In genomic region chr12:69965644-69966043, GRCm38 (mm10) we compare ENCODE assay signal across 24 mouse cellular contexts. TPM values are rescaled to one million over a fixed set of nuclear protein-coding genes. Genes with fewer than 3 reads are reported as not detected.
DNase-seq lines count a peak whose midpoint lies in the region; ATAC-seq and TF ChIP-seq lines count a peak whose summit lies in the region.
"Had no signal": no experiment of that assay in that cellular context is flagged by ENCODE, and none has a peak within 500 bp of the region (broad histone marks: within the 10 kb centered on the region; RNA-seq: fewer than 3 reads in every experiment).

No protein-coding gene starts in this region.

- peaks cover 23% of the 10 kb centered on the region for H3K4me1 ChIP-seq in heart, postnatal 0 days (ENCODE audit: control insufficient read depth, insufficient read depth)
- peaks cover 20% of the 10 kb centered on the region for H3K4me1 ChIP-seq in heart, embryonic 12.5 days (replicated peaks)
- peaks cover 20% of the 10 kb centered on the region for H3K4me1 ChIP-seq in liver, embryonic 15.5 days (replicated peaks)
- H3K4me1 ChIP-seq: forebrain, embryonic 13.5 days; intestine, embryonic 15.5 days had no signal

- no peak for DNase-seq in heart, postnatal 0 days (ENCODE audit: low spot score)
- DNase-seq in R1 (ENCODE audit: low read depth, low spot score) = peak; percentile 27
- DNase-seq in layer of hippocampus, postnatal 25 days (ENCODE audit: extremely low spot score in 1 of 2, low spot score in 1 of 2) = no peak
- DNase-seq in kidney, postnatal 14 days = no peak
- DNase-seq in spleen, postnatal 10 days (ENCODE audit: low spot score in 2 of 2) = no peak
- DNase-seq: B cell, adult 2 months; cerebellum, adult 11 months; cerebellum, adult 9-10 months; cerebellum, postnatal 36 days; layer of hippocampus, postnatal 36 days; left cerebral cortex, postnatal 4 days; spleen, adult 18-20 months; thymus, adult 18-20 months; thymus, postnatal 25 days had no signal

- H3K27me3 ChIP-seq in heart, postnatal 0 days (ENCODE audit: control insufficient read depth, insufficient read depth, low read length) = no peaks in the 10 kb centered on the region
- H3K27me3 ChIP-seq in heart, embryonic 12.5 days (replicated peaks) = no peaks in the 10 kb centered on the region
- no peaks in the 10 kb centered on the region for H3K27me3 ChIP-seq in liver, embryonic 15.5 days
- H3K27me3 ChIP-seq: forebrain, embryonic 13.5 days; intestine, embryonic 15.5 days; Patski had no signal

- WGBS in heart, postnatal 0 days = 56% methylated on average over 3 of the region's 3 CpGs
- WGBS in heart, embryonic 12.5 days = 69% methylated on average over 3 of the region's 3 CpGs
- 36% methylated on average over 3 of the region's 3 CpGs for WGBS in liver, embryonic 15.5 days (ENCODE audit: insufficient replicate concordance)

- H3K27ac ChIP-seq in heart, postnatal 0 days (ENCODE audit: low read depth) = peak overlapping the region; percentile 74; the same call in 1 of the 2 replicates
- H3K27ac ChIP-seq in heart, embryonic 12.5 days (ENCODE audit: poor library complexity, severe bottlenecking) = no peak overlapping the region
- no peak overlapping the region for H3K27ac ChIP-seq in liver, embryonic 15.5 days (replicated peaks)
- H3K27ac ChIP-seq: forebrain, embryonic 13.5 days; hindbrain, postnatal 0 days; intestine, embryonic 15.5 days; stomach, postnatal 0 days had no signal

- no peak overlapping the region for H3K4me2 ChIP-seq in heart, postnatal 0 days (ENCODE audit: low read depth, low read length)
- H3K4me2 ChIP-seq in heart, embryonic 12.5 days = no peak overlapping the region
- H3K4me2 ChIP-seq in liver, embryonic 15.5 days = no peak overlapping the region
- H3K4me2 ChIP-seq: forebrain, embryonic 13.5 days; intestine, embryonic 15.5 days; lung, embryonic 14.5 days; midbrain, embryonic 11.5 days had no signal

- ATAC-seq in heart, postnatal 0 days (ENCODE audit: insufficient read depth, low read depth) = no peak
- ATAC-seq in heart, embryonic 12.5 days (ENCODE audit: insufficient number of reproducible peaks, low FRiP score) = no peak
- ATAC-seq in liver, embryonic 15.5 days (ENCODE audit: insufficient read depth) = 0 out of 2 replicates have a peak, but pooled peaks have one; percentile 40
- ATAC-seq: forebrain, embryonic 13.5 days; hindbrain, postnatal 0 days; intestine, embryonic 15.5 days; midbrain, embryonic 16.5 days; Patski had no signal

- TF ChIP-seq CTCF in heart, postnatal 0 days (IDR thresholded peaks at IDR 0.05; ENCODE audit: low read depth) = no peak

- no peak for TF ChIP-seq EP300 in heart, postnatal 0 days (IDR thresholded peaks at IDR 0.05; ENCODE audit: low read depth)

- H3K9me3 ChIP-seq in heart, postnatal 0 days (replicated peaks; ENCODE audit: control insufficient read depth, low read length) = no peaks in the 10 kb centered on the region
- no peaks in the 10 kb centered on the region for H3K9me3 ChIP-seq in heart, embryonic 12.5 days (replicated peaks)
- H3K9me3 ChIP-seq in liver, embryonic 15.5 days (replicated peaks) = no peaks in the 10 kb centered on the region
- H3K9me3 ChIP-seq: forebrain, embryonic 13.5 days; intestine, embryonic 15.5 days had no signal

- no peak overlapping the region for H3K9ac ChIP-seq in heart, postnatal 0 days (replicated peaks; ENCODE audit: low read depth, low read length)
- no peak overlapping the region for H3K9ac ChIP-seq in heart, embryonic 12.5 days
- H3K9ac ChIP-seq in liver, embryonic 15.5 days = no peak overlapping the region
- H3K9ac ChIP-seq: forebrain, embryonic 13.5 days; intestine, embryonic 15.5 days; lung, embryonic 14.5 days had no signal

- no peak overlapping the region for H3K4me3 ChIP-seq in heart, postnatal 0 days (ENCODE audit: low read depth, low read length)
- H3K4me3 ChIP-seq in heart, embryonic 12.5 days = no peak overlapping the region
- no peak overlapping the region for H3K4me3 ChIP-seq in liver, embryonic 15.5 days (replicated peaks)
- H3K4me3 ChIP-seq: forebrain, embryonic 13.5 days; intestine, embryonic 15.5 days had no signal

- H3K36me3 ChIP-seq in heart, postnatal 0 days (replicated peaks; ENCODE audit: control insufficient read depth, insufficient read depth, low read length) = peaks cover 70% of the 10 kb centered on the region
- peaks cover 73% of the 10 kb centered on the region for H3K36me3 ChIP-seq in heart, embryonic 12.5 days
- peaks cover 86% of the 10 kb centered on the region for H3K36me3 ChIP-seq in liver, embryonic 15.5 days (replicated peaks)

RNA-seq across cellular contexts. Expression of gene Sav1, which starts 21.2 kb away (rescaled TPM):
- 35.5 and 48.1 TPM in 2 replicates for total RNA-seq in heart, postnatal 0 days (2014; rRNA removed; ENCODE audit: low replicate concordance)
- 4.0 and 4.3 TPM in 2 replicates for polyA plus RNA-seq in heart, postnatal 0 days (2015; fragmentation: Nextera tagmentation; extraction: Ambion mirVana)
- polyA plus RNA-seq in heart, embryonic 12.5 days (2016; fragmentation: Nextera tagmentation; extraction: Ambion mirVana) = 7.6 and 8.0 TPM in 2 replicates
- 3.7 and 3.8 TPM in 2 replicates for polyA plus RNA-seq in liver, embryonic 15.5 days (2015; fragmentation: Nextera tagmentation; extraction: Ambion mirVana)
- total RNA-seq in layer of hippocampus, postnatal 25 days (2021) = 10 to 100 TPM; 15.1 to 17.4 TPM
